Mouse (Mus musculus) right cerebral cortex, postnatal 14 days (tissue): ENCODE measurements around the gene Stab2.

ENCODE experiments used
- DNase-seq: peaks from one replicate; pipeline ENCODE4 v3.0.0; 2022

The Stab2 gene

DNA sequence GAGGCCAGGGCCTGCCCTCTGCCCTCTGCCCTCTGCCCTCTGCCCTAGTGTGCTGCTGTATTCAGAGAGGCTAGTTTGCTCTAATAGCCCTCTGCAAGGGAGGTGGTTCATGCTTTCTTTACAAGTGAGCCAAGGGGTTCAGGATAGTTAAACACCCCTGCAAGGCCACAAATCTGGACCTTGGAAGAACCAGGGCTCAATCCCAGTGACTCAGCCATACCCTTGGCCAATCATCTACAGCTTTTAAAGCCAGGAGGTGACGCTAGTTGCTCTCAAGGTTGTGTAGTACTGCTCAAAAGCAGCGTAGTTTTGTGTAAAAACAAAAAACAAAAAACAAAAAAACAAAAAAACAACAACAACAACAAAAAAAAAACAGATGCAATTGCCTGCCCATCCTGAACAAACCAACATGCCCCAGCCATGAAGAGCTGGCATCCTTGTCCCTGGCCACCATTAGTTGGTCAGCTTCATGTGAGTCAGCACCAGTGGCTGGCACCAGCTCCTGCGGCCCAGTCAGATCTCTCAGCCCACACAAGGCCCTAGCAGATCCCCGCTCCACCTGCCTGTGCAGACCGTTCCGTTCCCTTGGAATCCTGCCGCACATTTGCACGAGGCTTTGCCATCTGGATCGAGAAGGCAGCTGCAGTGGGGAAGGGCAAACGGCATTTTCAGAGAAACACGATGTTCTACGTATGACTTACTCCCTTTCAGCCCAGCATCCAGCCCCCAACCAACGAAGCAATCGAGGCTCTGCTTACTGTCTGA is 117.5 kb downstream of the Stab2 start:
- DNase-seq = peak; percentile 59

DNA sequence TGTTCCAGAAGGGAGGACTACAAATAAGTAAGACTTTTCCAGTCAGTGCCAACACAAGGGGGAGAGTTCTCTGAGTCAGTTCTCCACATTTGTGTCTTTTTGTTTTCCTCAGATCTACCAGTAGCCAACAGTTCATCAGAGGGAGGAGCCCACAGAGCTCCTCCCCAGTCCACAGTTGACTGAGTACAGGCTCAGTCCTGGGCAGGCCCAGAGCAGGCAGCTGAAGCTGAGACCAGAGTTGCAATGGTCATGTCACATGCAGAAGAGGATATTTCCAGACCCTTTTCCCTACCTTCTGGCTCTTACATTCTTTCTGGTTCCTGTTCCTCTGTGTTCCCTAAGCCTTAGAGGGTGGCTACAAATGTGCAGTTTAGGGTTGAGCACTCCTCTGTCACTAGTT is 118.4 kb downstream of the Stab2 start:
- no peak for DNase-seq

DNA sequence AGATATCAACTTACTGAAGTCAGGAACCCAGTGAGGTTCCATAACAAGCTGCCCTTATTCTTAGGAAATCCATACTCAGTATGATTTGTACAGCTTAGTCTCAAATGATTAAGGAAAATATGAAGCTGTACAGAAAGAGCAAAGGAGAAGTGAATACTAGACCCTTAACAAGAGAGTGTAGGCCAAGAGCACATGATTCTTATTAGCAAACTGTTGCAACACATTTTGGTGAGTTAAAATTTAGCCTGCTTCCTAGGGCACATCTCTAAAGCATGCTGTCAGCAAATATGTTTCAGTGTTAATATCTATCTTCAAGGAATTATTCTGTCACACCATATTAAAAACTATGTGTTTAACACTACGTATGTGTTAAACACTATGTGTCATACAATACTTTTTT is 121.4 kb downstream of the Stab2 start:
- no peak for DNase-seq

DNA sequence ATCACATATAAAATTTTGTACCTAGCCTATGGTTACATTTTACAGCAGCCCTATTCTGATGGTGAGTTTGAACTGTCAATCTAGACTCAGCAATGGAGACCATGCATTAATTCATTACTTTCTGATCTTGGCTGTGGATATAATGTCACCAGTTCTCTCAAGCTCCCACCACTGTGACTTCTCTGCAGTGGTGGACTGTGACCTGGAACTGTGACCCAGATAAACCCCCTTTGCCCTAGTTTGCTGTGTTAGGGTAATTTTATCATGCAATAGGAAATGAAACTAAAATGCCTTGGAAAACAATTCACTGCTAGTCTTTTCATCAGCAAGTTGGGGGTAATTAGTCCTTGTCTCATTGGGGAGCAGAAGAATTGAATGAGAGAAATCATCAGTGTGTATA is 126.4 kb downstream of the Stab2 start:
- no peak for DNase-seq

DNA sequence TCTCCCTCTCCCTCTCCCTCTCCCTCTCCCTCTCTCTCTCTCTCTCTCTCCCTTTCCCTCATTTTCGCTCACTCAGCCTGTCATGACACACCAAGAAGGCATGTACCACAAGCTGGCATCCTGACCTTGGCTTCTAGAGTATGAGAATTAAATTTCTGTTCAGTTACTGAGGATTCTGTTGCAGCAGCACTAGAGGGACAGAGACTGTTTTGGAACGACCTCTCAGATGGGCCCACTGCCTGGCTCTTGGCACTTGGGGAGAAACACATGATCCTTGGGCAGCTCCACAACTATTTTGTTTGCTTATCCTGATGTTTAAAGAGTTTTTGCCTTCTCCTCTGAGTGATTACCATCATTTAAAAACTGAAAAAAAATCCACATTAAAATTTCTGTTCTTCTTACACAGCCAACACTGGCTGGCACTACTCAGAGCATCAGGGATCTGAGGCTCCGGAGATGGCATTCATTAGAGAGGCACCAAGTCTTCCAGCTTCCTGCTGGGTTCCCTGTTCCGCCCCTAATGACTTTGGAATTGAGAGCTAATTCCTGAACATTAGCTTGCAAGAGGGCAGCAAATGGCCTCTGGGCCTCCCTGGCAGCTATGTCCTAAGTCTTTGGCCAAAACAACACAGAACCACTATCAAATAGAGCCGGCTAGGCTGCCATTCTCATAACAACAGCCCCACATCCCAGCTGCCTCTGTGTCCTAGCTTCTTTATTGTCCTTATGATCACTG is 127.6 kb downstream of the Stab2 start:
- DNase-seq = no peak

DNA sequence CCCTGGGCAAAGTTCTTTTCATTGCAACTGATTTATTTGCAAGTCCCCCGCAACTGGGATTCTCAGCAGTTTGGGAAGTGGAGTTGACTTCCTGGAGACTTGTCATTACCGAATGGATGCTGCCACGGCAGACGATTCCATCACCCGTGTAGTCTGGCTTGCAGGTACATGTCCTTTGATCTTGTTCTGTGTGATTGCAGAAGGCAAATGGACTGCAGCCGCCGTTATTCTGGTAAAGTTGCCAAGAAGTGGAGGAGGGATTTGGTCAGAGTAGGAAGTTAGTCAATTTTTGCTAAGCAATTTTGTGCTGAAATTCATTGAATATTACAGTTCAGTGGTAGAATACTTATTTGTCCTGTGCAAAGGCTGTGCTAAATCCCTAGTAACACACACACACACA is 129.1 kb downstream of the Stab2 start:
- no peak for DNase-seq

DNA sequence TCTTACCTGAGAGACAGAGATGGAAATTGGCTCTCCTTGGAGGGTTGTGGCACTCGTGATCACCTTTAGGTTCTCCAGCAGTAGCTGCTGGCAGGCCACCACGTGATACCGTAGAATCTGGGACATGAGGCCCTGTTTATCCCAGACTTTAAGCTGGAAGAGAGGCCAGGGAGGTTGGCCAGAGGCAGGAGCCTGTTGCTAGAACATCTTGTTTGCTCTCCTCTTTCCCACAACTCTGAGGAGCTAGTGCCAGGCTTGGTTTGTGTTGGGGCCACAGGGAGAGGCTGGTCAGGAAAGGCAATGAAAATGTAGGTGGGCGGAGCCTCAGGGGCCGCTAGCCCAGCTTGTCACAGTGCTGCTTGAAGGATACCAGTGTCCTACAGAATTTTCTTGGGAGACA is 135.2 kb downstream of the Stab2 start:
- no peak for DNase-seq

DNA sequence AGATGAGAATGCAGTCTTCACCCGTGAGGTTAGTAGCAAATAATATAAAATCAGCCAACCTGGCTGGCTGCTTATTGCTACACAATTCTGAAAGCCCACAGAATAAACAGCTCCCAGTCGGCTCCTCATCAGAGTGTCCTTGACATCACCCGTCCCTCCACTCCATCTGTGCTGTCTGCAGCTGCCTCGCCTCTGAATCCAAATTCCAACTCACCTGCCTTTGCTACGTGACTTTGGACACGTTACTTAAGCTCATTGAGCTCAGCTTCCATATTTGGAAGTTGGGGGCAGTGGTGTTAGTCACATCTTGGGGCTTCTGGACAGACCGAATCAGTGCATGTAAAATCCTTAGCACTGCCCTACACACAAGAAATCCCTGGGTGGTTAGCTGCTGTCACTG is 135.7 kb downstream of the Stab2 start:
- no peak for DNase-seq

DNA sequence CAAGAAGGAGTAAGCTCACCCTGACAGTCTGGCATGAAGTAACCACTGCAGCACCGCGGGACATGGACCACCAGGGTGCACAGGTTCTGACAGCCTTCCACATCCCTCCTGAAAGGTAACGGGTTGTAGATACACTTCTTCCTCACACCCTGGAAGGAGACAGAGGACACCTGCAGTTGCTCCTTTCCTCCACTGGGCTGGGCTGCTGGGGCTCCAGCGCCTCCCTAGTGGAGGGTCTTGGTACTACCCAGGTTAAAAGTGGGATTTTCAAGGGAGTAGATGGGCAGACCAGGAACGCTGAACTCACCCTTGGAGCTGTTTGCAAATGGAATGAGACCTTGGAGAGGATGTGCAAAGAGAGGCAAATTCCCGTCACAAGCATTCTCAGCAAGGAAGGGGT is 144.4 kb downstream of the Stab2 start:
- DNase-seq = no peak

DNA sequence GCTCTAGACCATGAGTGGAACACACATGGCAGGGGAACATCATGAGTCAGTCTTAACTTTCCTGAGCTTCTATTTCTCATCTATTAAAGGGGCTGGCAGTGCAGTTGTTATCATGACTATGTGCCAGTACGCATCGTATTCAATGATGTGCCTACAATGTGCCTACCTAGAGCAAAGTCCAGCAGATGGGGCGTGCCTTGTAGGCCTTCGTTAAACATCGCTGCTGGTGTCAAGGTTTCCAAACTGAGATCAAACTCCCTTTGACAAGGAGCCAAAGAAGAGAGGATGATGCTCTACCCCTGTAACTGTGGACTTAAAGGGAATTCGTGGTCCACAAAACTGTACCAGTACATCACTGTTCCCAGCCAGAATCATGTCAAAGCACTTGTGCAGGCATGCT is 145.3 kb downstream of the Stab2 start:
- DNase-seq = no peak

DNA sequence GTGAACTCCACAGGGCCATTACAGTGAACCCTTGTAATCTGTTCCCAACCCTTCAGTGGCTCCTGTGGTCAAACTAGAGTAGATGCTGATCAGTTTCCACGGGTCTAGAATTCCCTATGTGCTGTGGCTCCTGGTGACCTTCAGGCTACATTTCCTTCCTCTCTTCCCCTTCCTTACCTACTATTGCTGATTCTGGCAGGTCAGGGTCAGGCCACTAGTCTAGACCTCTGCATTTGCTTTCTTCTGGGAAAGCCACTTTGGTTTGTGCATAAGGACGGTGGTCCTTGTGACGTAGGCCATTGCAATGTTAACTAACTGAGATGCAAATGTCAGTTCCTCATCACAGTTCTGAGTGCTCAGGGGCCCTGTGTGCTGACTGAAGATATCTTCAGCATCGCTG is 147.4 kb downstream of the Stab2 start:
- no peak for DNase-seq

DNA sequence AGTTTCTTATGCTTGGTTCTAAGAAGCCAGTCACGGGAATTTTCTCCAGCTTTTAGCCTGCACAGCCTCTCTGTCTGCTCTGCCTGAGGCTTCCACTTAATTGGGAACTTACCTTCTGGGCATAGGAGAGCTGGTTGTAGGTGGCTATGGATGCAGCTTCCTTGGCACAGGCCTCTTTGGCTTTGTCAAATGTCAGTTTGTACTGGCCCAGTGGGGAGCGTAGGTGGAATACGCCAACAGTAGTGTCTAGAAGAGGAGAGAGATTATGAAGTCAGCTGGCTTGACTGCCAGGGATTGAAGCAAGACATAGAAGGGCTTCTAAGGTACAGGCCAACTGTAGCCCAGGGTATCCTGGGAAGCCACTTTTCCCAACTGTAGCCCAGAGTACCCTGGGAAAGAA is 154.4 kb downstream of the Stab2 start:
- no peak for DNase-seq

DNA sequence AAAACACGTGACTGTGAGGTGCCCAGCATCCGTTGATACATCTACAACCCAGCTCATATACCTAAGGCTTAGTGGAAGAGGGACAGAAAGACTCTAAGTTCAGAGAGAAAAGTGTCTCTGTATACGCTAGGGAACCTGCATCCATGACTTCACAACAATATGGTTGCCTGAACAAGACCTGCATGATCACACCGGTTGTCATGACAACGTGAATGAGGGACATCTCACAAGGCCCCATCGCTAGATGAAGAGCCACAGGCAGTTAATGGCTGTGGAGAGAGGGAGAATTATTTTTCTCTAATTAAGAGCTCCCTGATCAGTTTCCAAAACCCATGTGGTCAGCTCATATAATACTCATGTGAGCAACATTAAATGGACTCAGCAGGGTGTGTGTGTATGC is 155.7 kb downstream of the Stab2 start:
- no peak for DNase-seq

DNA sequence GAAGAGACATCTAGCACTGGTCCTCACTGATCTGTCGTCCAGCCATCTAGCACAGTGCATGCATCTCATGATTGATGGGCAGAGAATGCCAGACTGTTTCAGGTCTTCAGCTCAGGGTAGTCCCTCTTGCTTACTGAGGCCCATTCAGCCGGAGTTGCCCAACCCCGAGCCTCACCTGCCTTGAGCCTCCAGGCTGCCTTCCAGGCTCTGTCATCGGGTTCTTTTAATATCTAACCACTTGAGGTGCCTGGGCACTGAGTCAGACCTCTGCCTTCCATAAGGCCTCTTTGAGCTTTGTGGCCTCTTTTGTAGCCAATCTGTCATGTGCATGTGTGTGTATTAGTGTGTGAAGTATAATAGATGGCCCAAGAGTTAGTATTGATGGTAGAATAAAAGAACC is 158.3 kb downstream of the Stab2 start:
- DNase-seq = no peak

DNA sequence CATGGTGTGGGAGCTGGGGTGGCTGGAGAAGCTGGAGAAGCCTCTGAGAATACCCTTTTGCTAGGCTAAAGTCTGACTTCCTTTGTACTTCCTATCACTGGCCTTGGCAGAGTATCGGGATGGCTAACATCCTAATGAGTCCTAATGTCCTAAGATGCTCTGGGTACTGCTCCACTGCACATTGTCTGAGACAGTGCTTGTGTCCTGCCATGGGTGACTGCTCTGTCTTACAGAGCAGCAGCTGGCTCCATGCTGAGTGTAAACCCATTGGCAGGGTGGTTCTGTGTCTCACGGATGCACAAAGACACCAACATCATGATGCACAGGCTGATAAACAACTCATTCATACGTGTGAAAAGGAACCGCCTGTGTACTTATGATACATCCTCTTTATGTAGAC is 158.7 kb downstream of the Stab2 start:
- no peak for DNase-seq

DNA sequence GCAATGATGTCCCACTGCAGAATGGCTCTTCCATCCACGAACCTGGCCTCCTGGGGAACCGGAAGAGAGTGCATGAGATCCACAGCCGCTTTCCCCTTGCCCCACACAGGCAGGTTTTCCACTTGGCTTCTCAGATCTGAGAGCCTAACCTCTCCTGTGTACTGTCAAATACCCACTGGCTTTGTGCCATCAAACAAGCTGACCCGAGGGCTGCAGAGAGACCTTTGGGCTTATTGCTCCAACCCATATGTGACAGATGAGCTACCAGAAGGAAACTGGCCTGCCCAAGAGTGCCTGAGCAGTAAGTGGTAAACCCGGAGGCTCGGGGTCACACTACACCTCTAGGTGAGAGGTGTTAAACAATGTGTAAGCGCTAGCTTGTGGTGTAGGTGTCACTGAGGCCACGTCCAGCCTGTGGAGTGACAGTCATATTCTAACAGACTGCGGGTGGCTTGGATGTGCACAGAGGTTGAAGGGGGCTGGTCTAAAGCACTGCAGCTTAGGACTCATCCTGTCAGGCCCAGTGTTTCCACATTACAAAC is 160.8 kb downstream of the Stab2 start:
- DNase-seq = no peak

DNA sequence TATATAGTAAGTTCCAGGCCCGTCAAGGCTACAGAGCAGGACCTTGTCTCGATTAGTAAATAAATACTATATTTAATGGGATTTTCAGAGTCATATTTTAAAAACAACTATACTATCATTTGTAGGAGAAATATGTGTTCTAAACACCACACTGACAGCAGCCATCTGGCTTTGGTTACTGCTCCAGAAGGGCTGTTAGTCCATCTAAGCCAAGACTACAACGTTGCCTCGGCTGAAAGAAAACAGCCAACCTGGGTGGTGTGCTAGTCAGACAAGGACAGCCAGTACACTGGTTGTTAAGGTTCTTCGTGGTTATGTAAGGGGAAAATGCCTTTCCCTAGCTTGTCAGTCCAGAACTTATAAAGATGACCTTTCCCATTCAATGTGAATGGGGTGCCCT is 165.2 kb downstream of the Stab2 start:
- no peak for DNase-seq

DNA sequence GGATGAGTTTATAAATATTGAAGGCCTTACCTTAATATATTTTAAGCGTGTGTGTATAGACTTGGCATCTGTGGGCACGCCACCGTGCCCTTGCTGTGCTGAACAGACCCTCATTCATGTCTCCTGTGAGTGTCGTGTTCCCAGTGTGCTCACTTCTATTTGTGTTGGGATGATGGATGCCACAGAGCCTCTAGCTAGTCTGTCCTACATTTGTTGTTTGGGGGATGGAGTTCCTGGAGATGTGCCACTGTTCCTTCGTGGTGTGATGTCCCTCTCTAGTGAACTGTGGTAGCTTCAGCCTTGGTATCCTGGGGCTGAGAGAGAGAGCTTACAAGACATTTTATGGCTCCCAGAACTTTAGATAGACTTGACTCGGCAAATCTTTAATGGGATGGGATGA is 169.0 kb downstream of the Stab2 start:
- no peak for DNase-seq

DNA sequence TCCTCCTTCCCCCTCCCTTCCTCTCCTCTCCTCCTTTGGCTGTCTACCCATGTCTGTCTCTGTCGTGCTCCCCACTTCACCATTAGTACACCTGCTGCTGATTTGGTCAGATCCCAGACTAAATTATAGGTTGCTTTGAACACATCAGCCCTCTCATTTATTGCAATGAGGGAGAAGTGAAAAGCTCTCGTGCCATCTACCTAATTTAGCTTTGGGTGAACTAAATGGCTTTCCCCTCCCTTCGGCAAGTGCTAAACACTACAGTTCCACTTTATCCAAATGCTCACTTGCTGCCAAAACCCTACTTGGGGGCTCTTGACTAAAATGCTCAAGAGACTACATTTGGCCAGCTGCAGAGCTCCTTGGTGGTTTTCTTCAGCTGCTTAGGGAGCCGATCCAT is 171.0 kb downstream of the Stab2 start:
- DNase-seq = no peak

DNA sequence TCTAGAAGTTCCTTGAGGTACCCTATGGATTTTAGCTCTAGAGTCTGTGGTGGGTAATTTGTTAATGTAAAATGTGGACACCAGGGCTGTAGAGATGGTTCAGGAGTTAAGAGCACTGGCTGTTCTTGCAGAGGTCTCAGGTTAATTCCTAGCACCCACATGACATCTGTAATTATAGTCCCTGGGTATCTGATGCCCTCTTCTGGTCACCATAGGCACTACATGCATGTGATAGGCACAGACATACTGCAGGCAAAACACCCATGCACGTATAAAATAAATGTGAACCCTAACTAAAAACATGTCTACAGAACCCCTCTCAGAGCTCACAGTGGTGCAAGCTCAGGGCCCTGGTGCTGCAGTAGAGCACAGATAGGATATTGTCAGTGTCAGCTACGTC is 178.3 kb downstream of the Stab2 start:
- no peak for DNase-seq

DNA sequence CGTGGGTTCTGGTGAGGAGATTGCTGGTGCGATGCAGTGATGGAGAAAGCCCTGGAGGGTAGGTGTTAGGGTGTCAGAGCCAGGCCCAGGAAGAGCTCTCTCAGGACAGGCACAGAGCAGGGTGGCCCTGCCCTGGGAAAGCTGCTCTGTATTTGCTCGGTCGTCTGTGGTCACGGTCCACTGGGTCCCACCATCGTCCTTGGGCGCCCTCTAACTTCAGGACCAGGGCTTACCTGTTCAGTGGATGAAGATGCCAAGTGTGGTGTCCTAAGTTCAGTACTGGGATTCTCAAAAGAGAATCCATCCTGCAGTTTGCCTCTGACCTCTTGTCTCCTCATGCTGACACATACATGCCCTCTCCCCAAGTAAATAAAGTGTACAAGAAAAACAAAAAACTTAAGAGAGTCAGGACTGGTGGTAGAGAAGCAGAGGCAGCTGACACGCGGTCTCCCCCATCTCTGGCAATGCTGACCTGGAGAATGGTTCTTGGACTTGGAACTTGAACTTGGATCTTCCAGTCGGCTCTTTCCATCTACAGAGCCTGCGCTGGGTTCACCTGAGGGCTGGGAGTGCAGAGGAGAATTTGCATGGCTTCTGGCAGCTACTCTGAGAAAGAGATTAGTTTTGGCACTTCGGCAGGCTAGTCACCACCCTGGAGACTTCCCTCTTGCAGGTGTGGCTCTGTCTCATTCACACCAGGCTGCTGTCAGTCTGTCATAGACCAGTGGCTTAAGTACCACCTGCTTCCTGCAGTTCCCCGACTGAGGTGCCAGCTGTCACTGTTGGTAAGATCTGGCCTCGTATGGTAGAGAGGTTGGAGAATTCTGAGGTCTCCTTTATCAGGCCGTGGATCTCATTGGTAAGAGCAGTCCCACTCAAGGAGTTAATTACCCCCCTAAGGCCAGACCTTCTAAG is 179.3 kb downstream of the Stab2 start:
- DNase-seq = no peak

DNA sequence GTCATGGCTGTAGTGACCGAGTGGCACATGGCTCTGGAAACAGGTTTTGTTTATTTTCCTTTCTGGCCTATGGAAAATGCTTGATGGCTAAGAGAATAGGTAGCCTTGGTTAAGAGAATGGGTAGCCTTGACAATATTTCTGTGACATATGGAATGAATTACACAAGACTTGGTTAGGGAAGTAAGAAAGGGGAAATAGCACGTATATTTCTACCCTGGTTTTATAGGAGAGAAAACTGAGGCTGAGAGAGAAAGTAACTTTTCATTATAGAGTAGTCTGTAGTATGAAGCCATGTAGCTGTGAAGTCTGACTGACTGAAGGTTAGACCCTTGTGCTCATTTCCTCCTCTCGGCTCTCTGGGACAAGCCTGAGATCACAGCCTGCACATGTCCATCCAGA is 180.9 kb downstream of the Stab2 start:
- DNase-seq = no peak

DNA sequence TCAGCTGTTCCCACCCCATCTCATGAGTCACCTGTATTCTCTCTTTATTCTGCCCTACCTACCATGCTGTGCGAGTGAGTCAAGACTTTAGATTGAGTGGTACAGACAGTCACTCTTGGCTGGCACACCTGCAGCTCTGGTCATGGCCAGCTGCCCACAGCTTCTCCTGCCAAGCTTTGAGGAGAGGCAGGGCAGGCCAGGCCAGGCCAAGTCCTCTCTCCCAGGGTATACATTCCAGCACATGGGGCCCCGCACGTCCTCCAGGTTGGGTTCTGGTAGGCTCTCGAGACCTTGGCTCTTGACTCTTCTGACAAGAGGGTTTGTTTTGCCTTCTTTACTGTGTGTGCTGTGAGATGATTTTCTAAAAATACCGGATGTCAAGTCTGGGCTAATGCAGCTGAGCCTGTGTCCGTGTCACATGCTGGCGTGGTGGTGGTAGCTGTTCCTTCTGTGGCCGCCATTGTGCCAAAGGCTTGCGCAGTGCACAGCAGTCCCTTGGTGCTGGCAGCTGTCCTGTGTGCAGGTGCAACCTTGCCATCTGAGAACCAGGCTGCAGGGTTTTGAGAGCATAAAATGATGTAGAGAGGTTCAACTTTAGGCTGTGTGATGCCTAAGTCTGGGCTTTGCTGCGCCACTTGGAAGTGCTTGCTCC is 181.8 kb downstream of the Stab2 start:
- DNase-seq = no peak
